Mouse (Mus musculus): ENCODE data around the gene Bst2.
A peak's percentile ranks its signal among the peaks of the same experiment; 100 is the strongest.

Gene Bst2

GRCm38 (mm10) chr8:71519037-71519825, 18.0 kb downstream of the Bst2 start:
- DNase-seq (ENCODE audit: low read depth, low spot score): peak; percentile 58

GRCm38 (mm10) chr8:71516786-71517185, 20.5 kb downstream of the Bst2 start:
- no peak for DNase-seq (ENCODE audit: low read depth, low spot score)

GRCm38 (mm10) chr8:71515043-71515442, 22.2 kb downstream of the Bst2 start:
- DNase-seq (ENCODE audit: low read depth, low spot score): no peak

- DNase-seq (ENCODE audit: low read depth, low spot score): no peak
These were observed 24.1 kb downstream of the Bst2 start for GRCm38 (mm10) chr8:71513018-71513754.

GRCm38 (mm10) chr8:71511644-71512043, 25.6 kb downstream of the Bst2 start, which contains the start of gene Plvap:
Plvap (minus strand) TSS chr8:71511752.
- DNase-seq (ENCODE audit: low read depth, low spot score): no peak

GRCm38 (mm10) chr8:71509316-71509715, 27.9 kb downstream of the Bst2 start:
- DNase-seq (ENCODE audit: low read depth, low spot score): no peak

- DNase-seq (ENCODE audit: low read depth, low spot score): no peak
These were observed 29.6 kb downstream of the Bst2 start for GRCm38 (mm10) chr8:71507589-71508104.

- no peak for DNase-seq (ENCODE audit: low read depth, low spot score)
These were observed 31.3 kb downstream of the Bst2 start for GRCm38 (mm10) chr8:71505979-71506378.

GRCm38 (mm10) chr8:71505326-71505725, 31.9 kb downstream of the Bst2 start:
- no peak for DNase-seq (ENCODE audit: low read depth, low spot score)

- DNase-seq (ENCODE audit: low read depth, low spot score): no peak
These were observed 32.9 kb downstream of the Bst2 start for GRCm38 (mm10) chr8:71504349-71504748.

GRCm38 (mm10) chr8:71498816-71499690, 38.2 kb downstream of the Bst2 start:
- DNase-seq (ENCODE audit: low read depth, low spot score): no peak

GRCm38 (mm10) chr8:71497881-71498501, 39.3 kb downstream of the Bst2 start:
- DNase-seq (ENCODE audit: low read depth, low spot score): no peak

GRCm38 (mm10) chr8:71497077-71497645, 40.1 kb downstream of the Bst2 start:
- no peak for DNase-seq (ENCODE audit: low read depth, low spot score)

GRCm38 (mm10) chr8:71496481-71496880, 40.8 kb downstream of the Bst2 start:
- no peak for DNase-seq (ENCODE audit: low read depth, low spot score)

- no peak for DNase-seq (ENCODE audit: low read depth, low spot score)
These were observed 41.4 kb downstream of the Bst2 start for GRCm38 (mm10) chr8:71495811-71496210.

GRCm38 (mm10) chr8:71495039-71495438, 42.2 kb downstream of the Bst2 start:
- peak; percentile 82 for DNase-seq (ENCODE audit: low read depth, low spot score)

- peak; percentile 96 for DNase-seq (ENCODE audit: low read depth, low spot score)
These were observed 48.8 kb downstream of the Bst2 start for GRCm38 (mm10) chr8:71488454-71488853.

- peak; percentile 91 for DNase-seq (ENCODE audit: low read depth, low spot score)
These were observed 49.4 kb downstream of the Bst2 start, which contains the start of gene Gtpbp3 for GRCm38 (mm10) chr8:71487691-71488445. Gtpbp3 (plus strand) TSS chr8:71488103.

GRCm38 (mm10) chr8:71486136-71486529, 51.1 kb downstream of the Bst2 start:
- no peak for DNase-seq (ENCODE audit: low read depth, low spot score)

Measured in A20 (cell line).